Mouse (Mus musculus) heart, postnatal 0 days (tissue): ENCODE measurements around the gene Sdf4. TPM values are rescaled to one million over a fixed set of nuclear protein-coding genes. Genes with fewer than 3 reads are reported as not detected.

Source experiments
- ATAC-seq: fragments of 200-750 bp; cut with Nextera tagmentation; 2 replicates; pipeline ENCODE4 v1.8.0; 2017; ENCODE audit warnings: low read depth, moderate number of reproducible peaks, moderate library complexity; ENCODE audit not compliant: insufficient read depth
- DNase-seq: peaks from one replicate; pipeline ENCODE4 v3.0.0-alpha.2; 2016; ENCODE audit warnings: low spot score
- H3K27ac ChIP-seq: fragments of 300-500 bp; sonication (generic); 2 replicates; pipeline ENCODE4 v1.5.1; 2014; ENCODE audit warnings: low read depth, mild to moderate bottlenecking
- H3K27me3 ChIP-seq: fragments of 300-500 bp; sonication (generic); 2 replicates; pipeline ENCODE4 v1.6.1; 2014; ENCODE audit warnings: low read length, mixed read lengths; ENCODE audit not compliant: control insufficient read depth, insufficient read depth
- H3K36me3 ChIP-seq: fragments of 300-500 bp; sonication (generic); replicated peaks from 2 replicates; pipeline ENCODE4 v1.6.1; 2014; ENCODE audit warnings: low read length, mixed read lengths; ENCODE audit not compliant: control insufficient read depth, insufficient read depth
- H3K4me1 ChIP-seq: fragments of 300-500 bp; sonication (generic); 2 replicates; pipeline ENCODE4 v1.6.1; 2014; ENCODE audit warnings: antibody characterized with exemption; ENCODE audit not compliant: control insufficient read depth, insufficient read depth
- H3K4me2 ChIP-seq: fragments of 300-500 bp; sonication (generic); 2 replicates; pipeline ENCODE4 v1.6.1; 2014; ENCODE audit warnings: low read depth, mild to moderate bottlenecking, low read length, moderate library complexity
- H3K4me3 ChIP-seq: fragments of 300-500 bp; sonication (generic); 2 replicates; pipeline ENCODE4 v1.5.1; 2014; ENCODE audit warnings: low read depth, low read length
- H3K9ac ChIP-seq: fragments of 300-500 bp; sonication (generic); replicated peaks from 2 replicates; pipeline ENCODE4 v1.6.1; 2014; ENCODE audit warnings: low read depth, low read length, mixed read lengths
- H3K9me3 ChIP-seq: fragments of 300-500 bp; sonication (generic); replicated peaks from 2 replicates; pipeline ENCODE4 v1.6.1; 2016; ENCODE audit warnings: low read length; ENCODE audit not compliant: control insufficient read depth
- CTCF ChIP-seq: IDR thresholded peaks from 2 replicates; pipeline ENCODE4 v1.5.1; 2016; ENCODE audit warnings: antibody characterized with exemption, control low read depth, low read depth
- EP300 ChIP-seq: IDR thresholded peaks from 2 replicates; pipeline ENCODE4 v1.6.1; 2016; ENCODE audit warnings: antibody characterized with exemption, low read depth
- WGBS: fragments of 180-500 bp; shearing (Covaris S2); extraction: QIAGEN DNeasy Blood & Tissue Kit; methylation state at CpG from one replicate; pipeline ENCODE4 v1.1.7; 2014; 5-methylcytosine and 5-hydroxymethylcytosine counted together
- polyA plus RNA-seq: library from polyadenylated mRNA; unstranded; fragments of >200 nt; fragmentation: Nextera tagmentation; extraction: Ambion mirVana; gene quantifications from 2 replicates; pipeline ENCODE4 v1.2.1, GENCODE M21; 2015
- total RNA-seq: library from RNA; depleted of rRNA; stranded (reverse); fragments of >200 nt; gene quantifications from 2 replicates; pipeline ENCODE4 v1.2.3, GENCODE M21; 2014; ENCODE audit warnings: low replicate concordance

Gene Sdf4
- total and polyA plus RNA-seq, 2 experiments from 2014 or later, result 105 to 114 TPM

DNA sequence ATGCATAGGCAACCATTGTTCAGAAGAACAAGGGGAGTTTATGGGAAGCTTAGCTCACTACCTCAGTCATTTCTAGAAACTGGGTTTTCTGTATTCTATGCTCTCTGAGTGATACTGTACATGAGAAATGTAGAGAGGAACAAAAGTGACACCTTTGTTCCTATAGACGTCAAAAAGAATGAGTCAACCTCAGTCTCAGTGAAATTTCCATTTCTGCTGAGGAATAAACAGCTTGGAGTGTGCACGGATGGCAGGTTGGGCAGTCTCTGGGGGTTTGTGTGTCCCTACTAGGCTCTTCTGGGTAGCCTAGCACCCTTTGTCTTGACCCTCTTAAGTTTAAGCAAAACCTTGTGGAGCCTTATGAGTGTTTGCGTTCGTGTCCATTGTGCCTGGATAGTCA, 15.7 kb downstream of the Sdf4 start:
- 96% methylated on average over 4 of the region's 4 CpGs for WGBS
- DNase-seq (no peak), ATAC-seq (no peak)
- Histone ChIP-seq H3K4me1 (no peaks in the 10 kb centered on the region), H3K36me3 (peaks cover 75% of the 10 kb centered on the region), H3K4me3 (no peak overlapping the region), H3K9ac (no peak overlapping the region), H3K27ac (no peak overlapping the region), H3K27me3 (no peaks in the 10 kb centered on the region), H3K4me2 (no peak overlapping the region), H3K9me3 (no peaks in the 10 kb centered on the region)
- TF ChIP-seq CTCF, result no peak
- no peak for TF ChIP-seq EP300

DNA sequence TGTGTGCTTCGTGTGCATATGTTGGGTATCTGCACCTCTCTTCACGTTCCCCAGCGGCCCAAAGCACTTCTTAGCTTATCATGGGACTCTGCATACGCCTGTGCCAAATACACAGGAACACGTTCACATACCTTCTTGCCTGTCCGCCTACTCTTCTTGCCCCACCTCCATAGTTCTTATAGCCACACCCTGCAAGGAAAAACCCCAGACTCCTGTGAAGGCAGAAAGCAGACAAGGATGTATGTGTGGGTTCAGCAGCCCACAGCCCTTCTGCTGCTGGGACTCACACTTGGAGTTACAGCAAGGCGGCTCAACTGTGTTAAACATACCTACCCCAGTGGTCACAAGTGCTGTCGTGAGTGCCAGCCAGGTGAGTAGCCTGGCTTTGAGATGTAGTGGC, 21.0 kb downstream of the Sdf4 start, which contains the start of gene Tnfrsf4:
Gene Tnfrsf4 (plus strand): TSS at position 207 of the 400 bp plus-strand sequence.
- Histone ChIP-seq H3K36me3 (peaks cover 40% of the 10 kb centered on the region), H3K4me1 (no peaks in the 10 kb centered on the region), H3K4me3 (no peak within 1 kb of the TSS), H3K9ac (no peak within 1 kb of the TSS), H3K9me3 (no peaks in the 10 kb centered on the region), H3K27me3 (no peaks in the 10 kb centered on the region), H3K4me2 (no peak within 1 kb of the TSS), H3K27ac (no peak within 1 kb of the TSS)
- TF ChIP-seq CTCF (no peak), EP300 (no peak)
- 67% methylated on average over 8 of the region's 8 CpGs for WGBS
- ATAC-seq (no peak), DNase-seq (no peak)

GRCm38 (mm10) chr4:156014436-156014835, 21.8 kb downstream of the Sdf4 start:
- H3K4me3 ChIP-seq, result no peak overlapping the region
- no peak overlapping the region for H3K9ac ChIP-seq
- ATAC-seq (no peak), DNase-seq (no peak)
- no peak for TF ChIP-seq CTCF
- TF ChIP-seq EP300, result no peak
- no peak overlapping the region for H3K27ac ChIP-seq
- H3K9me3 ChIP-seq, result no peaks in the 10 kb centered on the region
- H3K4me1 ChIP-seq, result no peaks in the 10 kb centered on the region
- no peak overlapping the region for H3K4me2 ChIP-seq
- H3K36me3 ChIP-seq, result peaks cover 32% of the 10 kb centered on the region
- H3K27me3 ChIP-seq, result no peaks in the 10 kb centered on the region
- 73% methylated on average over 2 of the region's 2 CpGs for WGBS

- 86% methylated on average over 12 of the region's 12 CpGs for WGBS
- TF ChIP-seq CTCF (no peak), EP300 (no peak)
- no peak for ATAC-seq
- no peak for DNase-seq
- Histone ChIP-seq H3K4me2 (no peak overlapping the region), H3K27me3 (no peaks in the 10 kb centered on the region), H3K4me1 (no peaks in the 10 kb centered on the region), H3K4me3 (no peak overlapping the region), H3K27ac (no peak overlapping the region), H3K9ac (no peak overlapping the region), H3K36me3 (peaks cover 7% of the 10 kb centered on the region; the same call in 1 of the 2 replicates), H3K9me3 (no peaks in the 10 kb centered on the region)
Measured at GRCm38 (mm10) chr4:156019771-156020170, 27.1 kb downstream of the Sdf4 start.

- no peak overlapping the region for H3K4me2 ChIP-seq
- H3K4me1 ChIP-seq, result peaks cover 9% of the 10 kb centered on the region; the same call in 1 of the 2 replicates
- H3K4me3 ChIP-seq, result no peak overlapping the region
- ATAC-seq (no peak), DNase-seq (no peak)
- TF ChIP-seq CTCF, result no peak
- TF ChIP-seq EP300, result no peak
- H3K9ac ChIP-seq, result no peak overlapping the region
- H3K27me3 ChIP-seq, result no peaks in the 10 kb centered on the region
- H3K9me3 ChIP-seq, result no peaks in the 10 kb centered on the region
- no peak overlapping the region for H3K27ac ChIP-seq
- WGBS, result 58% methylated on average over 3 of the region's 3 CpGs
- 0 out of 2 replicates have a peak, but pooled peaks cover under 1% of the 10 kb centered on the region for H3K36me3 ChIP-seq
Measured at GRCm38 (mm10) chr4:156021381-156021780, 28.7 kb downstream of the Sdf4 start.

- no peak overlapping the region for H3K4me3 ChIP-seq
- H3K36me3 ChIP-seq, result no peaks in the 10 kb centered on the region
- 29% methylated on average over 9 of the region's 9 CpGs for WGBS
- DNase-seq (no peak), ATAC-seq (no peak)
- H3K27ac ChIP-seq, result no peak overlapping the region
- H3K27me3 ChIP-seq, result no peaks in the 10 kb centered on the region
- no peak overlapping the region for H3K4me2 ChIP-seq
- H3K9me3 ChIP-seq, result no peaks in the 10 kb centered on the region
- H3K4me1 ChIP-seq, result peaks cover 10% of the 10 kb centered on the region; the same call in 1 of the 2 replicates
- H3K9ac ChIP-seq, result no peak overlapping the region
- TF ChIP-seq EP300, result no peak
- TF ChIP-seq CTCF, result no peak
Measured at GRCm38 (mm10) chr4:156021942-156022419, 29.3 kb downstream of the Sdf4 start.
